Mouse (Mus musculus): Measurements from ENCODE around the gene Pde6b. TPM values are rescaled to one million over a fixed set of nuclear protein-coding genes. Genes with fewer than 3 reads are reported as not detected.

Pde6b gene
- polyA plus RNA-seq, 1 experiment from 2014 or later: 0.22 TPM

- DNase-seq (ENCODE audit: low spot score): no peak
- no peaks in the 10 kb centered on the region for H3K36me3 ChIP-seq (ENCODE audit: insufficient read depth, low read length)
- no peak overlapping the region for H3K4me3 ChIP-seq (replicated peaks; ENCODE audit: low read depth, low read length)
- no peaks in the 10 kb centered on the region for H3K9me3 ChIP-seq (replicated peaks; ENCODE audit: low read length)
- no peak overlapping the region for H3K4me2 ChIP-seq (ENCODE audit: low read length)
- no peak overlapping the region for H3K27ac ChIP-seq
- 91% methylated on average over 1 of the region's 1 CpGs for WGBS
- H3K27me3 ChIP-seq (ENCODE audit: insufficient read depth, low read length): no peaks in the 10 kb centered on the region
- no peak overlapping the region for H3K9ac ChIP-seq (ENCODE audit: low read depth, low read length)
- ATAC-seq (replicated peaks; ENCODE audit: low FRiP score, low read depth): no peak
- H3K4me1 ChIP-seq (replicated peaks; ENCODE audit: insufficient read depth, low read length): no peaks in the 10 kb centered on the region
- TF ChIP-seq CTCF (IDR thresholded peaks at IDR 0.05; ENCODE audit: low read depth): no peak
These were observed 30.3 kb upstream of the Pde6b start for GRCm38 (mm10) chr5:108357862-108358261.

GRCm38 (mm10) chr5:108359491-108359890 is 28.7 kb upstream of the Pde6b start:
- no peak for TF ChIP-seq CTCF (IDR thresholded peaks at IDR 0.05; ENCODE audit: low read depth)
- Histone ChIP-seq H3K4me1 (replicated peaks; ENCODE audit: insufficient read depth, low read length) (no peaks in the 10 kb centered on the region), H3K9me3 (replicated peaks; ENCODE audit: low read length) (no peaks in the 10 kb centered on the region), H3K27ac (no peak overlapping the region), H3K4me3 (replicated peaks; ENCODE audit: low read depth, low read length) (no peak overlapping the region), H3K4me2 (ENCODE audit: low read length) (no peak overlapping the region), H3K27me3 (ENCODE audit: insufficient read depth, low read length) (peaks cover 14% of the 10 kb centered on the region), H3K9ac (ENCODE audit: low read depth, low read length) (no peak overlapping the region), H3K36me3 (ENCODE audit: insufficient read depth, low read length) (no peaks in the 10 kb centered on the region)
- ATAC-seq (replicated peaks; ENCODE audit: low FRiP score, low read depth): no peak
- DNase-seq (ENCODE audit: low spot score): no peak
- 84% methylated on average over 9 of the region's 9 CpGs for WGBS

- peaks cover 22% of the 10 kb centered on the region for H3K27me3 ChIP-seq (ENCODE audit: insufficient read depth, low read length)
- no peaks in the 10 kb centered on the region for H3K36me3 ChIP-seq (ENCODE audit: insufficient read depth, low read length)
- WGBS: 69% methylated on average over 4 of the region's 4 CpGs
- H3K9me3 ChIP-seq (replicated peaks; ENCODE audit: low read length): no peaks in the 10 kb centered on the region
- no peak overlapping the region for H3K4me2 ChIP-seq (ENCODE audit: low read length)
- no peak overlapping the region for H3K9ac ChIP-seq (ENCODE audit: low read depth, low read length)
- no peak for TF ChIP-seq CTCF (IDR thresholded peaks at IDR 0.05; ENCODE audit: low read depth)
- no peak overlapping the region for H3K4me3 ChIP-seq (replicated peaks; ENCODE audit: low read depth, low read length)
- H3K27ac ChIP-seq: no peak overlapping the region
- ATAC-seq (replicated peaks; ENCODE audit: low FRiP score, low read depth): no peak
- no peaks in the 10 kb centered on the region for H3K4me1 ChIP-seq (replicated peaks; ENCODE audit: insufficient read depth, low read length)
- no peak for DNase-seq (ENCODE audit: low spot score)
These were observed 28.0 kb upstream of the Pde6b start for GRCm38 (mm10) chr5:108360211-108360610.

- ATAC-seq (replicated peaks; ENCODE audit: low FRiP score, low read depth) (no peak), DNase-seq (ENCODE audit: low spot score) (peak; percentile 18)
- Histone ChIP-seq H3K36me3 (ENCODE audit: insufficient read depth, low read length) (no peaks in the 10 kb centered on the region), H3K4me2 (ENCODE audit: low read length) (no peak overlapping the region), H3K27ac (no peak overlapping the region), H3K4me3 (replicated peaks; ENCODE audit: low read depth, low read length) (no peak overlapping the region), H3K4me1 (replicated peaks; ENCODE audit: insufficient read depth, low read length) (peaks cover 12% of the 10 kb centered on the region; the same call in 1 of the 2 replicates), H3K27me3 (ENCODE audit: insufficient read depth, low read length) (peaks cover 41% of the 10 kb centered on the region), H3K9ac (ENCODE audit: low read depth, low read length) (no peak overlapping the region), H3K9me3 (replicated peaks; ENCODE audit: low read length) (no peaks in the 10 kb centered on the region)
- peak; percentile 31; the same call in 1 of the 2 replicates for TF ChIP-seq CTCF (IDR thresholded peaks at IDR 0.05; ENCODE audit: low read depth)
- WGBS: 29% methylated on average over 3 of the region's 3 CpGs
These were observed 25.9 kb upstream of the Pde6b start for GRCm38 (mm10) chr5:108362330-108362729.

- Histone ChIP-seq H3K27me3 (ENCODE audit: insufficient read depth, low read length) (peaks cover 74% of the 10 kb centered on the region), H3K27ac (no peak overlapping the region), H3K4me1 (replicated peaks; ENCODE audit: insufficient read depth, low read length) (peaks cover 29% of the 10 kb centered on the region), H3K36me3 (ENCODE audit: insufficient read depth, low read length) (no peaks in the 10 kb centered on the region), H3K9me3 (replicated peaks; ENCODE audit: low read length) (no peaks in the 10 kb centered on the region), H3K4me3 (replicated peaks; ENCODE audit: low read depth, low read length) (peak overlapping the region; percentile 48), H3K4me2 (ENCODE audit: low read length) (peak overlapping the region; percentile 94), H3K9ac (ENCODE audit: low read depth, low read length) (0 out of 2 replicates have a peak overlapping the region, but pooled peaks have one; percentile 49)
- no peak for TF ChIP-seq CTCF (IDR thresholded peaks at IDR 0.05; ENCODE audit: low read depth)
- peak; percentile 53; the same call in 1 of the 2 replicates for ATAC-seq (replicated peaks; ENCODE audit: low FRiP score, low read depth)
- DNase-seq (ENCODE audit: low spot score): no peak
- WGBS: 2% methylated on average over 60 of the region's 60 CpGs
These were observed 21.7 kb upstream of the Pde6b start for GRCm38 (mm10) chr5:108366328-108366983.

GRCm38 (mm10) chr5:108366984-108367841 is 21.0 kb upstream of the Pde6b start:
- H3K4me3 ChIP-seq (replicated peaks; ENCODE audit: low read depth, low read length): peak overlapping the region; percentile 48
- under 1% methylated on average over 46 of the region's 100 CpGs for WGBS
- H3K27me3 ChIP-seq (ENCODE audit: insufficient read depth, low read length): peaks cover 79% of the 10 kb centered on the region
- no peaks in the 10 kb centered on the region for H3K36me3 ChIP-seq (ENCODE audit: insufficient read depth, low read length)
- TF ChIP-seq CTCF (IDR thresholded peaks at IDR 0.05; ENCODE audit: low read depth): peak; percentile 8; the same call in 1 of the 2 replicates
- peak overlapping the region; percentile 94 for H3K4me2 ChIP-seq (ENCODE audit: low read length)
- no peaks in the 10 kb centered on the region for H3K9me3 ChIP-seq (replicated peaks; ENCODE audit: low read length)
- H3K27ac ChIP-seq: no peak overlapping the region
- DNase-seq (ENCODE audit: low spot score): peak; percentile 64
- ATAC-seq (replicated peaks; ENCODE audit: low FRiP score, low read depth): peak; percentile 48
- peaks cover 29% of the 10 kb centered on the region for H3K4me1 ChIP-seq (replicated peaks; ENCODE audit: insufficient read depth, low read length)
- peak overlapping the region; percentile 49 for H3K9ac ChIP-seq (ENCODE audit: low read depth, low read length)
